Mouse (Mus musculus) stomach, embryonic 14.5 days (tissue): ENCODE measurements around the gene Btaf1. TPM values are rescaled to one million over a fixed set of nuclear protein-coding genes. Genes with fewer than 3 reads are reported as not detected.
A peak's percentile ranks its signal among the peaks of the same experiment; 100 is the strongest.

ENCODE experiments used
- ATAC-seq: fragments of 200-750 bp; cut with Nextera tagmentation; 2 replicates; pipeline ENCODE4 v1.8.0; 2017; ENCODE audit warnings: low read depth, moderate TSS enrichment; ENCODE audit not compliant: insufficient number of reproducible peaks, insufficient read depth, low FRiP score
- H3K27ac ChIP-seq: fragments of 300-500 bp; sonication (generic); 2 replicates; pipeline ENCODE4 v1.5.1; 2014; ENCODE audit warnings: mild to moderate bottlenecking, low read length, moderate library complexity, mixed read lengths
- H3K27me3 ChIP-seq: fragments of 300-500 bp; sonication (generic); 2 replicates; pipeline ENCODE4 v1.6.1; 2014; ENCODE audit warnings: low read length, control low read depth, mixed read lengths; ENCODE audit not compliant: control insufficient read depth, insufficient read depth
- H3K36me3 ChIP-seq: fragments of 300-500 bp; sonication (generic); 2 replicates; pipeline ENCODE4 v1.6.1; 2014; ENCODE audit warnings: mild to moderate bottlenecking, control low read depth, low read length, moderate library complexity, mixed read lengths; ENCODE audit not compliant: control insufficient read depth, insufficient read depth
- H3K4me1 ChIP-seq: fragments of 300-500 bp; sonication (generic); 2 replicates; pipeline ENCODE4 v1.6.1; 2014; ENCODE audit warnings: low read length, control low read depth, mixed read lengths; ENCODE audit not compliant: control insufficient read depth, insufficient read depth
- H3K4me2 ChIP-seq: fragments of 300-500 bp; sonication (generic); replicated peaks from 2 replicates; pipeline ENCODE4 v1.6.1; 2014; ENCODE audit warnings: low read depth, low read length, control low read depth
- H3K4me3 ChIP-seq: fragments of 300-500 bp; sonication (generic); 2 replicates; pipeline ENCODE4 v1.5.1; 2014; ENCODE audit warnings: low read depth, low read length, control low read depth
- H3K9ac ChIP-seq: fragments of 300-500 bp; sonication (generic); replicated peaks from 2 replicates; pipeline ENCODE4 v1.6.1; 2014; ENCODE audit warnings: low read depth, mild to moderate bottlenecking, control low read depth, low read length, moderate library complexity, mixed read lengths
- H3K9me3 ChIP-seq: fragments of 300-500 bp; sonication (generic); 2 replicates; pipeline ENCODE4 v1.6.1; 2016; ENCODE audit warnings: low read depth, low read length, control low read depth; ENCODE audit not compliant: control insufficient read depth
- WGBS: fragments of 180-500 bp; shearing (Covaris S2); extraction: QIAGEN DNeasy Blood & Tissue Kit; methylation state at CpG from one replicate; pipeline ENCODE4 v1.1.7; 2014; 5-methylcytosine and 5-hydroxymethylcytosine counted together
- polyA plus RNA-seq: library from polyadenylated mRNA; unstranded; fragments of >200 nt; fragmentation: Nextera tagmentation; extraction: Ambion mirVana; gene quantifications from 2 replicates; pipeline ENCODE4 v1.2.1, GENCODE M21; 2014

Gene Btaf1
- polyA plus RNA-seq, result 15.8 and 16.8 TPM in 2 replicates

DNA sequence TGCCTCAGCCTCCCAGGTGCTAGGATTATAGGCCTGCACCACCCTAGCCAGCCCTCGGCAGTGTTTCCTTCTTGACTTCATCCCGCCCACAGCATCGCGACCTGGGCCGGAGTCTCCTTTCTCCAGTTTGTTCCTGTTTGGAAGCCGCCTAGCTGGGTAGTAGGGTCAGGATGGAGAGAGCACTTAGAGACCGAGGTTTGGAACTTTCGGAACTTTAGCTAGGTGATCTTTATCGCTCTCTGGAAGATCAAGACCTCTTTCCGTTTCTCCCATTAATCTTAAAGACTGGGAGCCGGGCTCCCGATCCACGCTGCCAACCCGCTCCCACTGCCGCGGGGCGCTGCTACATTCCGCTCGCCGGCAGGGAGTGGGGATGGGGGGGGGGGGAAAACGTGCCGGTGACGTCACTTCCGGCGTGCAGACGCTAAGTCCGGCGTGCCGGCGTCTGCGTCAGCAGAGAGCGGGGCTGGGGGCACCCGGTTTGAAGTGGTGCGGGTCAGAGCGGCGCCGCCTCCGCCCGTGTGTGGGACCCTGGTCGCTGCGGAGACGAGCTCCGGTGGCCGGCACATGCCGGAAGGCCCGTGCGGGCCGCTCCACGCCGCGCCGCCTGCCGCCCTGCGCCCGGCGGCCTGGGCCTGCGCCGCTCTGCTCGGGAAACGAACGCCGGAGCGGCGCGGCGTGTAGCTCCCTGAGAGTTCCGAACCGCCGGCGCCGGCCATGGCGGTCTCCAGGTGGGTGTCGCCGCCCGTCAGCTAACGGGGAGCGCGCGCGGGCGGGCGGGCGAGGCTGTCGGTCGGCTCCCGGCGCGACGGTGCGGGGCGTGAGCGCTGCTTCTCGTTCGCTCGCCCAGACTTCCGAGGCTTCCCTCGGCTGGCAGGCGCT lies at the start of gene Btaf1:
Gene Btaf1 (plus strand): TSS at position 409 of the 882 bp plus-strand sequence.
- H3K27me3 ChIP-seq, result no peaks in the 10 kb centered on the region
- H3K36me3 ChIP-seq, result no peaks in the 10 kb centered on the region
- H3K4me2 ChIP-seq, result peak within 1 kb of the TSS; percentile 70
- peak; percentile 95 for ATAC-seq
- peak within 1 kb of the TSS; percentile 88 for H3K9ac ChIP-seq
- H3K4me3 ChIP-seq, result peak within 1 kb of the TSS; percentile 87
- H3K4me1 ChIP-seq, result peaks cover 7% of the 10 kb centered on the region; the same call in 1 of the 2 replicates
- no peaks in the 10 kb centered on the region for H3K9me3 ChIP-seq
- H3K27ac ChIP-seq, result peak within 1 kb of the TSS; percentile 93
- WGBS, result under 1% methylated on average over 98 of the region's 98 CpGs

DNA sequence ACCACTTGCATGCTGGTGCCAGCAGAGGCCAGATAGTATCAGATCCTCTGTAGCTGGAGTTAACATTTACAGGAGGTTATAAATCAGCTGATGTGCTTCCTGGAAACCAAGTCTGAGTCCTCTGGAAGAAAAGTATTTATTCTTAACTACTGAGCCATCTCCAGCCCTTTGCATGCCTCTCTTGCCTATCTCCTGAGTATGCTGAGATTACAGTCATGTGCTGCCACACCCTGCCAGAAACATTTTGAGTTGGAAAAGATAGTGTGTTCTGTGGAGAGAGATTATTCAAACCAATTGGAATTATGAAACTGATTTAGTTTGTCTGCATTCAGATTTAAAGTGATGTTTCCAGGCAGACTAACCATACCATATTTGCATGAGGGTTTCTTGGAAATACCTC lies 48.5 kb upstream of the Btaf1 start:
- H3K4me3 ChIP-seq, result no peak overlapping the region
- no peak overlapping the region for H3K4me2 ChIP-seq
- H3K27me3 ChIP-seq, result no peaks in the 10 kb centered on the region
- no peaks in the 10 kb centered on the region for H3K9me3 ChIP-seq
- no peak for ATAC-seq
- H3K9ac ChIP-seq, result no peak overlapping the region
- no peaks in the 10 kb centered on the region for H3K4me1 ChIP-seq
- no peak overlapping the region for H3K27ac ChIP-seq
- H3K36me3 ChIP-seq, result peaks cover 86% of the 10 kb centered on the region

DNA sequence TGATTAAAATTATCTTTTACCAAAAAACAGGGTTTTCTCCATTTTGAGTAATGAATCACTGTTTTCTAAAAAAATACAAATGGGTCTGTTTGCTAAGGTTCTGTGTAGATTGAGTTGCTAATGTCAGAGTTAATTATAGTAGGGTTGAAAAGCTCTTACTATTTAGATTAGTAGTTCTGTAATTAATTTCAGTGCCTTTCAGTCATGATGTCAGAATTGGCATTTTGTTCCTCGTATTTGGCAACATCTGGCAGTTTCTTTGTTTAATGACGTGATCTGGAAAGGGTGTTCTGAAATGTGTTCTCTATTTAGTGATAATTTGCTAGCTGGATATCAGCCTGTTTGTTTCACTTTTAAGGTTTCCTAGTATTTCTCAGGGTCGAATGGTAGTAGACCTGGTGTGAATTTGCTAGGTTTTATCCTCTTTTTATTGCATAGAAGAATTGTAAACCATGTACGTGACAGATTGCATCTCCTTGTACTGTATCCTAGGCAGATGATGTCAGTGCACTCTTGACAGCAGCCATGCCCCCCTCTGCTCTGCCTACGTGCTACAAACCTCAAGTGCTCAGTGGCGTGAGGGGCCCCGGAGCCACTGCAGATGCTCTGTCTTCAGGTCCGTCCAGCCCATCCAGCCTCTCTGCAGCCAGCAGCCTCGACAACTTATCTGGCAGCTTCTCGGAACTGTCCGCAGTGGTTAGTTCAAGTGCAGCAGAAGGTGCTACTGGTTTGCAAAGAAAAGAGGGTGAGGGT lies 47.0 kb upstream of the Btaf1 start:
- H3K36me3 ChIP-seq, result peaks cover 90% of the 10 kb centered on the region
- H3K4me3 ChIP-seq, result no peak overlapping the region
- no peaks in the 10 kb centered on the region for H3K4me1 ChIP-seq
- H3K9ac ChIP-seq, result no peak overlapping the region
- no peaks in the 10 kb centered on the region for H3K27me3 ChIP-seq
- no peak for ATAC-seq
- no peak overlapping the region for H3K27ac ChIP-seq
- no peaks in the 10 kb centered on the region for H3K9me3 ChIP-seq
- 85% methylated on average over 11 of the region's 11 CpGs for WGBS
- H3K4me2 ChIP-seq, result no peak overlapping the region

DNA sequence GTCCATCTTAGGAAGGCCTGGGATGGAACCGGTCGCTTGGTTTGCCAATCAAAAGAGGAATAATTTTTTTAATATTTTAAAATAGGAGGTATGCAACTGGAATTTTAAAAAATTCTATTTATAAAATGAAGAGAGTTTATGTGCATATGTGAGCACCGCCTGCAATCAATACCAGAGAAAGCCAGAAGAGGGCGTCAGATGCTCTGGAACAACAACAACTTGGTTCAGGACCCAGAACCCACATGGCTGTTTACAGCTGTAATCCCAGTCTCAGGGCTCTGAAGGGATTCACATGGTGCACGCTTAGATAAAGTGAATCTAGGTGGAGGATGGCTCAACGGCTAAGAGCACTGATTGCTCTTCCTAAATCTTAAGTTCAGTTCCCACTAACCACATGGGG lies 42.8 kb upstream of the Btaf1 start:
- Histone ChIP-seq H3K4me3 (no peak overlapping the region), H3K4me2 (no peak overlapping the region), H3K9ac (no peak overlapping the region), H3K27ac (no peak overlapping the region), H3K9me3 (no peaks in the 10 kb centered on the region), H3K27me3 (no peaks in the 10 kb centered on the region), H3K36me3 (peaks cover 88% of the 10 kb centered on the region), H3K4me1 (no peaks in the 10 kb centered on the region)
- no peak for ATAC-seq
- 74% methylated on average over 6 of the region's 6 CpGs for WGBS

DNA sequence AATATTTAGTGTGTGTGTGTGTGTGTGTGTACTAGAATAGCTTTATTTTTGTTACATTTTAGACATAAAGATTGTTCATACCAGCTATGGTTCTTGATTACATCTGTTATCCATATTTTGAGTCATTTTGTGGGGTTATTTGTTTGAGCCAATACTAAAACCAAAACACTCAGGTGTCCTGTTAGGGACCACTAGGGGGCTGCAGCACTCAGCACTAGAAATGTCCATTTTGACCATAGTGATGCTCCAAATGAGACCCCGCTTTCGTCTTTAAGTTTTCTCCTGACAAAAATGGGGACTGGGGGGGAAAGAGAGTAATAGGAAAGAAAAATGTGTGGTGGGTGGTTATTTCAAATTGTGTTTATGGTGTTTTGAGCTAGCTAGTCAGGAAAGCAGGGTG lies 39.6 kb upstream of the Btaf1 start:
- H3K4me1 ChIP-seq, result no peaks in the 10 kb centered on the region
- no peak for ATAC-seq
- 84% methylated on average over 2 of the region's 2 CpGs for WGBS
- H3K27me3 ChIP-seq, result no peaks in the 10 kb centered on the region
- no peaks in the 10 kb centered on the region for H3K9me3 ChIP-seq
- H3K36me3 ChIP-seq, result peaks cover 92% of the 10 kb centered on the region
- H3K27ac ChIP-seq, result no peak overlapping the region
- no peak overlapping the region for H3K4me3 ChIP-seq
- H3K9ac ChIP-seq, result no peak overlapping the region
- H3K4me2 ChIP-seq, result no peak overlapping the region

DNA sequence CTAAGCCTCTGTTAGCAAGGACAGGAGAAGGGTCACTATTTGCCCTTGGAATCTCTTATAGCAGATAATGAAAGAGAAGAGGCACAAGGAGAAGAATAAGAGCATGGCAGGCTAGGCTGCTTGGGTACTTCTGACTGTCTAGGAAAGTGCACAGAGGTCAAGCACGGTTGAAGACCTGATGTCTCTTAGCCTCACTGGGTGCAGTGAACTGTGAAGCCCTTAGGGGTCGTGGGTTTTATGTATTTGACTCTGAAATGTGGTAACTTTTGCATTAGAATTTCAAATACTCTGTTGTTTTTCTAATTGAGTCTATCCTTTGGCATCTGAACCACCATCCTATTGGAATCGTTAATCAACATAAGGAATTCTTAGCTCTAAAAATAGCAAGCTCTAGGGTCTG lies 38.2 kb upstream of the Btaf1 start:
- no peak overlapping the region for H3K4me2 ChIP-seq
- H3K27me3 ChIP-seq, result no peaks in the 10 kb centered on the region
- H3K36me3 ChIP-seq, result peaks cover 91% of the 10 kb centered on the region
- H3K9ac ChIP-seq, result no peak overlapping the region
- H3K27ac ChIP-seq, result no peak overlapping the region
- WGBS, result 85% methylated on average over 3 of the region's 3 CpGs
- ATAC-seq, result no peak
- no peak overlapping the region for H3K4me3 ChIP-seq
- H3K9me3 ChIP-seq, result no peaks in the 10 kb centered on the region
- no peaks in the 10 kb centered on the region for H3K4me1 ChIP-seq

DNA sequence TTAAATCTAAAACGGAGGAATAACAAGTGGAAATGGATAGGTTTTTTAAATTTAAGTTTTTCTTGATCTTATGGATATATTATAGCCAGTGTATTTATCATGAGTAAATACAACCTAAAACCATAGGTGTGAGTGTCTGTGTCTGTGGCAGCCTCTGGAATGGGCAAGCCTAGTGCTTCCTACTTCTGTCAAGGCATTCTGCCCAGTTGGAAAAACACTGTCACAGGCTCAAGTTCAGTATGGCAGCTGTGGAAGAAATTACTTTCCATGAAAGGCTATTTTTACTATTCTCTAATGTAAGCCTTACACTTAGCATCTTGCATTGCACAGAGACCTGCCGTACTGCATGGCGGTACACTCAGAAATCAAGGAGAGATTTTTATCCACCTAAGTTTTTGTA lies 34.1 kb upstream of the Btaf1 start:
- Histone ChIP-seq H3K4me3 (no peak overlapping the region), H3K9me3 (no peaks in the 10 kb centered on the region), H3K4me2 (no peak overlapping the region), H3K9ac (no peak overlapping the region), H3K4me1 (no peaks in the 10 kb centered on the region), H3K36me3 (peaks cover 72% of the 10 kb centered on the region), H3K27ac (no peak overlapping the region), H3K27me3 (no peaks in the 10 kb centered on the region)
- ATAC-seq, result no peak
- 95% methylated on average over 3 of the region's 3 CpGs for WGBS

DNA sequence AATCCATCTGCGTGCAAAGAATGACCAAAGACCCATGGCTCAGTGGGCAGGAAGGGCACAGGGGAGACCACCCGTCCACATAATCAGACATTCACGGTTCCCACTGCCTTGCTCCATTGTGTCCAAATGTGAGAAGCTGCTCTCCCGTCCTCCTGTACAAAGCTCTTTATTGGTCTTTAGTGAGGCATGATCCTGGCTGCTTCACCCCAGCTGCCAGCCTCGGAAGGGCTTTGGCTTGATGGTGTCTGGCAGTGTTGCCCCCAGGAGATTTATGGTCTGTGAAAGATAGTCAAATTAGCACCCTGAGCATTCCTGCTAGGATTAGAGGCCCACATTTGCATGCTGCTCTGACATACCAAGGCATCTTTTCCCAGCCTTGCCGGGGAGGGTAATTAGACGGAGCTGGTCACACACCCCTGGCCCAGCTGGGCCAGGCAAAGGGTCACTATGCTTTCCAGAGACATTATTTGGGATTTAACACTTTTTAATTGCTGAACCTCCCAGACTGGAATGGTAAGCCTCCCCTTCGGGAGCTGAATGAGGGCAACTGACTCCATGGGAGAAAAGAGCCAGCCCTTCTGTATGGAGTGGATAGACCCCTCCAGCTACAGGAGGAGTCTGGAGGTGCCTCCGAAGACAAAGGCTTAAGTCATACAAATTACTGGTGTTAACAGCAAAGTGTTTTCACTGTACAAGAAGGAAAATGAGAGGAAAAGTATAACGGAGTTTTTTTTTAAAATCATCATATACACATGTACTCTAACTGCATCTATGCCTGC lies 28.9 kb upstream of the Btaf1 start:
- H3K36me3 ChIP-seq, result peaks cover 22% of the 10 kb centered on the region
- 27% methylated on average over 10 of the region's 10 CpGs for WGBS
- H3K4me2 ChIP-seq, result no peak overlapping the region
- ATAC-seq, result no peak
- no peak overlapping the region for H3K4me3 ChIP-seq
- H3K9ac ChIP-seq, result no peak overlapping the region
- no peaks in the 10 kb centered on the region for H3K27me3 ChIP-seq
- no peak overlapping the region for H3K27ac ChIP-seq
- no peaks in the 10 kb centered on the region for H3K9me3 ChIP-seq
- H3K4me1 ChIP-seq, result no peaks in the 10 kb centered on the region
